Mouse (Mus musculus): ENCODE measurements around the gene Gdf3. TPM values are rescaled to one million over a fixed set of nuclear protein-coding genes. Genes with fewer than 3 reads are reported as not detected.

The Gdf3 gene
- not detected for total RNA-seq (2023)

GRCm38 (mm10) chr6:122609771-122610170, at the start of gene Gdf3:
Gdf3 (minus strand) TSS chr6:122610087.

GRCm38 (mm10) chr6:122626110-122626509, 16.2 kb upstream of the Gdf3 start, which contains the start of gene Dppa3:
Dppa3 (plus strand) TSS chr6:122626410.

GRCm38 (mm10) chr6:122602242-122602991, 7.5 kb downstream of the Gdf3 start, which contains the start of gene Apobec1:
Apobec1 (minus strand) TSS chr6:122602444.

Other genes with a start within 250 kb of the Gdf3 start
- gene Rimklb, start 111.3 kb downstream of the Gdf3 start, total RNA-seq (2023), result not detected
- not detected for gene Mfap5, start 104.2 kb downstream of the Gdf3 start, total RNA-seq (2023)
- gene Aicda, start 56.3 kb downstream of the Gdf3 start, total RNA-seq (2023), result not detected
- 15.5 TPM for gene Apobec1, start 7.6 kb downstream of the Gdf3 start, total RNA-seq (2023)
- not detected for gene Dppa3, start 16.3 kb upstream of the Gdf3 start, total RNA-seq (2023)
- gene Nanog, start 97.4 kb upstream of the Gdf3 start, total RNA-seq (2023), result not detected
- gene Slc2a3, start 191.6 kb upstream of the Gdf3 start, total RNA-seq (2023), result 23.0 TPM
- 36.4 TPM for gene Foxj2, start 209.8 kb upstream of the Gdf3 start, total RNA-seq (2023)
- gene C3ar1, start 246.1 kb upstream of the Gdf3 start, total RNA-seq (2023), result 0.18 TPM